Mouse (Mus musculus) telencephalon, adult 2 months (tissue): ENCODE data around the gene Mbd3.

Experiments
- DNase-seq: peaks from one replicate; pipeline ENCODE4 v3.0.0-alpha.2; 2011; ENCODE audit warnings: low read depth, low spot score

Gene Mbd3

GRCm38 (mm10) chr10:80425041-80425440 is 25.7 kb upstream of the Mbd3 start:
- DNase-seq = no peak

GRCm38 (mm10) chr10:80423562-80423961 is 24.2 kb upstream of the Mbd3 start:
- DNase-seq = no peak

DNA sequence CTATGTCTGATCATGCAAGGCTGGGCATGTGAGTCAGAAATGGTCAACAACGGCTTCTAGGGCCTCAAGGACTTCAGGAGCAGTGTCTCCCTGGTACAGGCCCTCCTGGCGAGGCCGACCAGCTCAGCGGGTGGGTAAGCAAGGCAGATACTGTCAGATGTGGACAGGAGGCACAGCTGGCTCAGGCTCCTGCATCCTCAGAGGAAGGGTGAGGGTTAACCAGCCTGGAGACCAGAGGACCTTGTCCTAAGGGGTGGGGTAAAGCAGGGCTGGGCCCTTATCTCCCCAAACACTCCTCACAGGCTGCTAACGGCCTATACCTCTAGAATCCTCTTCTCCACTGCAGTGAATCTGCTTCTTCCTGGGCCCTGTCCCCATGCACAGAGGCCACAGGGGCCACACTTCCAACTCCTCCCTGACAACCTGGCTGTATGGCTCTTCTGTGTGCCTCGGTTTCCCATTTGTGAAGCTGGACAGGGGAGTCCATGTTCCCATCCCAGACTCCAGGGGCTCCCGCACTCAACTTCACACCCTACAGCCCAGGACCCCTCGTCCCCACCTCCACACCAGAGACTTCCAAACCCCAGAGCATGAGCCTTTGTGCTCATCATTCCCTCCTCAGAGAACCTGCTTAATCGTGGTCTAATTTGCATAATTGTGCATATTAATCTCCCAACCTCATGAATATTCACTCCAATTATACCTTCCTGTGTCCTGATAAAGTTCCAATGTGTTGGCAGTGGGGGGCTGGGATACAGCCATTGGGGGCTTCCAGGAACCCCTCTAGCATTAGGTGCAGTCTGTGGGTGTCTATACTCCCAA is 22.5 kb upstream of the Mbd3 start:
- no peak for DNase-seq

- DNase-seq = no peak
These were observed 21.9 kb upstream of the Mbd3 start for GRCm38 (mm10) chr10:80421208-80421607.

DNA sequence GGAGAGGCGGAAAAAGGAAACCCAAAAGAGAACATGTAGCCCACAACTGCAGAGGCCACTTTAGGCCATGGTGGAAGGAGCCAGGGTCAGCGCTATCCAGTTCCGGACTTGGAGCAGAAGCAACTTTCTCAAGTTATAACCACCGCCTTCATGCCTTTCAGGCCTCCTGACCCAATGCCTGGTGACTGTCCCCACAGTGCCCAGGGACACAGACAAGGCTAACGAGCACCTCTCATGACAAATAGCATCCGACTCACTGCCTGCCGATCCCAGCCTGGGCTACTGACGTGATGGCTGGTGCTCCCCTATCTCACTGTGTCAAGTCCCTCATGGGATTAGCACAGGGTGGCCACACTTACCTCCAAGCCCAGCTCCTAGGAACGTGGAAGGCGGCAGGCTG is 21.4 kb upstream of the Mbd3 start:
- DNase-seq = no peak

DNA sequence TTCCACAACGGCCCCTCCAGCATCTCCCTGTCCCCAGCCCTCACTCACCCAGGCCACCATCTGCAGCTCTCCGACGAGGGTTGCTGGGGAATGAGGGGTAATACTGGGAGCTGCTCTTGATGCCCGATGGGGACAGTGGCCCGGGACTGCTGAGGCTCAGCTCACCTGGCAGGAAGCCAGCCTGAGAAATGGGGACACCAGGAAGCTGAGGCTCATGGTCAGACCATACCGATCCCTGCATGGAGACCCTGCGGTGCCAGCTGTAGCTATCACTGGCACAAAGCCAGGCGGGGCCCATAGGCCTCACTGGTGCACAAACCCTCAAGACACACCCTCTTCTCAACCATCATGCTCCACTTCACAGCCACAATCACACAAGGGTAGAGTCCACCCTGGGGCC is 20.1 kb upstream of the Mbd3 start:
- no peak for DNase-seq

DNA sequence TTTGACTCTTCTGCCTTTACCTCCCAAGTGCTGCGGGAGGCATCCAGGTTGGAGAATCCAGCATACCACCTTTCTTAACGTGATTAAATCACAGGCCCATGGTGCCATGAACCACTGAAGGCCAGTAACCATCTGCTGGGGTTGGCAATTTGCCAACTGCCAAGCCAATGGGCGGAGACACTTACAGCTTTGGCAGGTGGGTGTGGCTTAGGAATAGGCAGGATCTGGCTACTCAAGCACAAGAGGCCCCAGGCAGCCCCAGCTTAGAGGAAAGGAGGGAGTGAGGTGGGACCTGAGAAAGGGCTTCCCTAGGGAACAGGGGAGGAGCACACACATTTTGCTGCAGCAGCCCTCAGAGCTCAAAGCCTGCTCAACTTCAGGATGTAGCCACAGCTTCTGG is 19.0 kb upstream of the Mbd3 start:
- no peak for DNase-seq

- DNase-seq = no peak
These were observed 18.5 kb upstream of the Mbd3 start for GRCm38 (mm10) chr10:80417841-80418240.

- no peak for DNase-seq
These were observed 18.0 kb upstream of the Mbd3 start for GRCm38 (mm10) chr10:80417371-80417770.

DNA sequence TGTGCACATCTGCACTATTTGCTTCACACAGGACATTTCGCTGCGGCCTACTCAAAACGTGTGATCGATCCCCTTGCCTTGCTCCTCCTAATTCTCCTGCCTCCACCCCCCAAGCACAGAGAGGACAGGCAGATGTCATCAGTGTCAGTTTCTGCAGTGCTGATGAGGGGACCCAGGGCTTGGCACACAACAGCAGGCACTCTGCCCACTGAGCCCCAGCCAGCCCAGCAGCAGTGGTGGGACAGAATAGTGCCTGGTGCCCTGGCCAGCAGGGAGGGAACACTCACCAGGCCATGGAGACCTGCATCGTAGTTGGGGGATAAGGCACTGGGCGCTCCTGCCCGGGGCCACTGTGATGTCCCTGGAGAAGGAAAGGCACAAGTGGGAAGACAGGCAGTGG is 16.2 kb upstream of the Mbd3 start:
- no peak for DNase-seq

DNA sequence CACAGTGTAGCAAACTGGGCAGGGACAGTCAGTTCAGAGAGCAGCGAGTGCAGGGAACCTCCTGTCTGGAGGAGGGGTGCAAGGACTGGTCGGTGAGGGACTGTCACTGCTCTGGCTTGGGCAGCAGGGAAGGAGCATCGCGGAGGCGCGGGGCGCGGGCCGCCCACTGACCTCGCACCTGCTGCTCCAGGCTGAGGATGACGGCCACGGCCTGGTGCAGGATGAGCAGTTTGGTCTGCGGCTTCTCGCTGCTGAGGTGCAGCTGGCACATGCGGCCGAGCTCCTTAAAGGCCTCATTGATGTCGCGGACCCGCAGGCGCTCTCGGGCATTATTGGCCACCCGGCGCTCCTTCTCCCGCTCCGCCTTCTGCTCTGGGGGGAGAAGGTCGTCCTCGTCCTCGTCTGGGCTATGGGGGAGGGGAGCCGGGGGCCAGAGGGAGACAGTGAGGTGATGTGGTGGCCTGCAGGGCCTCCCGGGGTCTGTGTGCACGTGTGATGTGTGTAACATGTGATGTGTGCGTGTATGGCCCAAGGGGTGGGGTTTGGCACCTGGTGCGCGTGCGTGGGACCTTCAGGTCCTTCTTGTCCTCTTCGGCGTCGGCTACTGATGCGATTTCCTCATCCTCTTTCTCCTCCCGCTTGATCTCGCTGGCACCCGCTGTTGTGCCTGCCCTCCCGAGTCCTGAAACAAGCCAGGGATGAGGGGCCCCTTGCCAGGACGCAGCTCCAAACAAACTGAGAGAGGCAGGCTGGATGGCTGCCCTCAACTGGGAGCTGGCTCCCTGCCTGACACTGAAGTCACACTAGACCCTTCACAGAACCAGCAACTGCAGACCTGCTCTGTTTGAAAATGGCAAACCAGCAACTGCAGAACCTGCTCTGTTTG is 13.5 kb upstream of the Mbd3 start:
- DNase-seq = peak; percentile 24

- no peak for DNase-seq
These were observed 8.6 kb upstream of the Mbd3 start for GRCm38 (mm10) chr10:80407924-80408323.

DNA sequence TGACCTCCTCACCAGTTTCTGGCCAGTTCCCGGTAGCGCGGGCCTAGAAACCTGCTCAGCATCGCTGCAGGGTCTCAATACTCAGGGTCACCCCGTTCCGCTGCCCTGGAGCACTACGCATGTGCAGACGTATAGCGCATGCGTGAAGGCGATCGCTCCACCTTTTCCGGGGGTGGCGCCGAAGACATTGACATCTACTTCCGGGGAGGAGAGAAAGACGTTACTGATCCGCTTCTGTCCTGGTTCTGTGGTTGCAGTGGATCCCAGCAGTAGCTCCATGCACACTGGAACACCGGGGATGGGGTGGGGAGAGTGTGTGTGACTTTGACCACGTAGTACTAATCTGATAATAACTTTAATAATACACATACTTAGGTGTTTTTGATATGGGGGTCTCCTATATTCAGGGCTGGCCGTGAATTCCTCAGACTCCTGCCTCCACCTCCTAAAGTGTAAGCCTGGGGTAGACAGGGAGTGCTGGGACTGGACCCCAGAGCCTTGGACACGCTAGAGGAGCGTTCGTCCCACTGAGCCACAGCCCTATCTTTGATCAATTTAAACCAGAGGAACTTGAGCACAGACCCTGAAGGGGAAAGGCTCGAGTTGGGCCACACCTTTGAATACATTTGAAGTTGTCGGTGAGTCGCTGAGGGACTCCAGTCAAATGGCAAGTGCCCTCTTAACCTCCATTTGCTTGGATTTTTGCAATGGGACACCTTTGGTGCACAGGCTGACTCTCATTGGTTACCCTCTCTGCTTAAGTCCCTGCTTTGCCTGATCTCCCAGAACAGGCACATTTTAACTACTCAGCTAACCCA is 7.5 kb upstream of the Mbd3 start, which contains the start of gene Uqcr11:
Uqcr11 (minus strand) TSS at position 147 of the 818 bp plus-strand sequence.
- peak; percentile 91 for DNase-seq

- DNase-seq = no peak
These were observed 6.3 kb upstream of the Mbd3 start for GRCm38 (mm10) chr10:80405481-80406173.

- no peak for DNase-seq
These were observed 3.8 kb upstream of the Mbd3 start for GRCm38 (mm10) chr10:80403044-80403692.

DNA sequence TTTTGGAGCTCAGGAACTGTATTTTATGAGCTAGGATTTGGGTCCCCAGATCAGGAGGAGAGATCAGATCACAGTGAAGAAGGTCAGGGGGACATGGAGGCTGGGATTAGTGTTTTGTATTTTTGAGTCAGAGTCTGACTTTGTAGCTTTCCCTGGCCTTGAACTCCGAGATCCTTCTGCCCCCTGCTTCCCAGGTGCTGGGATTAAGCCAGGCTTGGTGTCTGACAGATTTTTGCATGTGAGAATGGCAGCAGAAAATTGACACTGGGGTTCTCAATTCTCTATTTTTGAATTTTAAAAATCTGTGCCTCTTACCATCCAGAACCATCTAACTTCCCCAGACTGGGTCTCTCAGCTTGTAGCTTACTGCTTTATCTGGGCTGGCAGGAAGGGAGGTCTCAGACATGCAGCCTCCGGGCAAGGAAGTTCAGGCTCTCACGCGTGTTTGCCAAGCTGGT is 1.4 kb upstream of the Mbd3 start:
- no peak for DNase-seq

DNA sequence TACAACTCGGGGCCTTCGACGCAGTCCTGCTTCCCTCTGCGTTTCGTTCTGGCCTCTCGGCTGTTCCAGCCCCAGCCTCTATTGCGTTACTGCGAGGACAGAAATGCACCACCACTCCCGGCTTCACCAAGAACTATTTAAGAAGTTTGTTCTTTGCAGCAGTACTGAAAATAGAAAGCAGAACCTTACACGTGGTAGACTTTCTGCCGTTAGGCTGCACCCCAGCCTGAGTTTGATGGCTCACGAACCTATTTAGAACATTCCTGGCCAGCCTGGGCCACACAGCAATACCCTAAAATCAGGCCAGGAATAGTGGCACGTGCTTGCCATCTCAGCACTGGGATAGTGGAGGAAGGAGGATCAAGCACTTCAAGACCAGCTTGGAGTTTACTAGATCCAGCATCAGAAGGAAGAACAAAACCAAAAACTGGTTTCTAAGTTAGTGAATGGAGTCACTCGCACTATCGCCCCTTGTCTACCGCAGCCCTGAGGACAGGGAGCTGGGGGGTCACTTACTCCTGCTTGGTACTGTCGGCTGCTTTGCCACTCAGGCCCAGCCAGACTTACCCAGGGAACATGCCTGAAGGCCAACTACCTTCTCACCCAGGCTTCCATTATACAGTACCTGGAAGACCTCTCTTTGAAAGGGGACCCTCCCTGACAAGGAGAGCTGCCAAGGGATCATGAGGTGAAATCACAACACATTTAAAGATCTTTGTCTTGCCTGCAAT is 788 bp upstream of the Mbd3 start:
- peak; percentile 32 for DNase-seq

DNA sequence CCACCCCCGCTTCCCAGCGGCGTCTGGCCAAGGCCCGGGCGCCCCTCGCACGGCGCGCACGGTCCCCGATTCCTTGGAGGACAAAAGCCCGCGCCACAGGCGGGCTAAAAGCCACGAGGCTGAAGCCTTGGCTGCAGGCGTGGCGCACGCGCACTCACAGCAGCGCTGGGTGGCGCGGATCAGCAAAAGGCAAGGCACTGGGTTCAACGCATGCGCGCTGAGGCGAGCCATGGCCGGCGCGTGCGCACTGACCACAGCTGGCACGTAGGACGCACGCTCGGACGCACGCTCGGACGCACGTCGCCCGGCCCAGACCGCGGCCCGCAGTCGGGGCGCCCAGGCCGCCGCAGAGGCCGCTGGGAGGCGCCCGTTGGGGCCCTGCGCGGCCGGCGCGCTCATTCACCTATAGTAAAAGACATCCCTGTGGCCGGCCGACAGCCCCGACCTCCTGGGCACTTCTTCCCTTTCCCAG is 595 bp downstream of the Mbd3 start:
- DNase-seq = peak; percentile 95

- no peak for DNase-seq
These were observed 1.2 kb downstream of the Mbd3 start for GRCm38 (mm10) chr10:80398174-80398535.
